Mouse (Mus musculus) T-helper 1 cell (primary cell): Measurements from ENCODE around the gene Pgc.

ENCODE experiments used
- in situ Hi-C: fragments of 300-600 bp; cut with MboI, MseI; formaldehyde crosslinking; loops from one replicate; pipeline ENCODE4 v1.15.1; 2025; ENCODE audit warnings: high pct_unique_total_duplicates

The Pgc gene

GRCm38 (mm10) chr17:47783445-47784223 lies 57.0 kb downstream of the Pgc start:
- in situ Hi-C loops, result no loop called here
